Mouse (Mus musculus): ENCODE data around the gene Vmn2r65.

The Vmn2r65 gene

DNA sequence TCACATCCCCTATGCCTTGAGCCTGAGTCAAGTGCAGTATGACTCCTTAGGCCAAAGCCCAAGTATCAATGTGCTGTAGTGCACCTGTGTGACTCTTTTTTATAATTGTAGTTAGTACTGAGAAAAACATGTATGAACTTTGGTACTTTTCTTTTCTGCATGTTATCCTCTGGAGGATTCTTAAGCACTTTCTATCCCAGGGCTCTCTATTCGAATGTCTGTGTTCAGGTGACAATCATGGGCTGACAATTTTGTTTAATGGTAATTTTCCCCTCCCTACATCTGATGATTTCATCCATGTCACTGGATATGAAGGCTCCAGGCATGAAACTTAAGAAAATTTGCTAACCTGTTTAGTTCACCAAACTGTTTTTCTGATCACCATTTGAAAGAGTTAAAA, at the start of gene Vmn2r65:
Vmn2r65 (minus strand) TSS at position 101 of the 400 bp plus-strand sequence.
- no peak for DNase-seq

DNA sequence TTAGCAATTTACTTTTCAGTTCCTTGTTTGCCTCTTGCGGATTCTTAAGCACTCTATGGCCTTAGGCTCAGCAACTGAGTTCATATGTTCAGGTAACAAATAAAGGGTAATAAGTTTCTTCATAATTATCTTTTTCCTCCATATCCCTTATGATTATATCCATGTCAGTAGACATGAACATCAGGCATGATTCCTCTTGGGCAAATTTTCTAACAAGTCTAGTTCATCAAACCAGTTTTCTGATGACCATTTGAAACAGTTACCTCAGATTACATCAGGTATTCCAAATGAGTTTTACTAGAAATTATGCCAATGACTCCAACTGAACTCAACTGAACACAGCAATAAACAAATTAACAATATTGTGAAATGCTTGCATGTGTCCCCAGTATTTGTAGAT, 48.3 kb upstream of the Vmn2r65 start, which contains the start of gene Vmn2r66:
Vmn2r66 (minus strand) TSS at position 101 of the 400 bp plus-strand sequence.
- DNase-seq: no peak

- no peak for DNase-seq
Observed at GRCm38 (mm10) chr7:84996694-84997093, 32.8 kb upstream of the Vmn2r65 start.
